Mouse (Mus musculus): ENCODE measurements around the gene Gm20388.

GRCm38 (mm10) chr8:120232913-120233312, 322.3 kb downstream of the Gm20388 start:
- TF ChIP-seq ZC3H11A (IDR thresholded peaks at IDR 0.05; ENCODE audit: borderline replicate concordance, low read depth, low read length) = no peak
- TF ChIP-seq CHD2 (IDR thresholded peaks at IDR 0.05; ENCODE audit: low read depth, low read length) = no peak
- TF ChIP-seq ZNF384 (IDR thresholded peaks at IDR 0.05; ENCODE audit: low read depth, low read length) = no peak
- TF ChIP-seq HCFC1 (IDR thresholded peaks at IDR 0.05; ENCODE audit: borderline replicate concordance, insufficient read depth, low read length) = no peak
- TF ChIP-seq MAFK (IDR thresholded peaks at IDR 0.05; ENCODE audit: insufficient read depth, low read depth, low read length) = no peak
